Mouse (Mus musculus): ENCODE results near the gene Elp1. TPM values are rescaled to one million over a fixed set of nuclear protein-coding genes. Genes with fewer than 3 reads are reported as not detected.

Gene Elp1
- polyA plus RNA-seq, 1 experiment = 17.3 TPM

DNA sequence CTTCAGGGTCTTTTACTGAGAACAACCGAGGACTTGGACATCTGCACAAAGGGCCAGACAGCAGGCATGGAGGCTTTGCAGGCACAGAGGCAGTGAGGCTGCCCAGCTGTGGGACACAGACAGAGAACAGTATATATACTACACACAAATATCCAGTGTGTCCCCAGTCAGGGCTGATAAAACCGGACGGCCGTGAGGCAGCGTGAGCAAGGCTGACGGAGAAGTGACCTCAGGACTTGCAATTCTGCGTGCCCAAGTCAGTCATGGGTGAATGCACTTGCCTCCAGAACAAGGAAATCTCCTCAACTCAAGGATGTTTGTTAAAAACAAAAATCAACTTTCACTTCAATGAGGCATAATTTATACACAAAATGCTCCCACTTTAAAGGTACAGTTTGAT is 29.9 kb upstream of the Elp1 start:
- Histone ChIP-seq H3K4me1 (ENCODE audit: control insufficient read depth, insufficient read depth, low read length) (peaks cover 2% of the 10 kb centered on the region; the same call in 1 of the 2 replicates), H3K4me3 (ENCODE audit: insufficient read depth, low read length) (no peak overlapping the region), H3K27ac (ENCODE audit: insufficient read depth, low read depth, low read length) (no peak overlapping the region)
- TF ChIP-seq POLR2A (IDR thresholded peaks at IDR 0.05; ENCODE audit: borderline replicate concordance, low read depth, low read length) (no peak), CTCF (IDR thresholded peaks at IDR 0.05; ENCODE audit: low read depth, low read length) (no peak)

DNA sequence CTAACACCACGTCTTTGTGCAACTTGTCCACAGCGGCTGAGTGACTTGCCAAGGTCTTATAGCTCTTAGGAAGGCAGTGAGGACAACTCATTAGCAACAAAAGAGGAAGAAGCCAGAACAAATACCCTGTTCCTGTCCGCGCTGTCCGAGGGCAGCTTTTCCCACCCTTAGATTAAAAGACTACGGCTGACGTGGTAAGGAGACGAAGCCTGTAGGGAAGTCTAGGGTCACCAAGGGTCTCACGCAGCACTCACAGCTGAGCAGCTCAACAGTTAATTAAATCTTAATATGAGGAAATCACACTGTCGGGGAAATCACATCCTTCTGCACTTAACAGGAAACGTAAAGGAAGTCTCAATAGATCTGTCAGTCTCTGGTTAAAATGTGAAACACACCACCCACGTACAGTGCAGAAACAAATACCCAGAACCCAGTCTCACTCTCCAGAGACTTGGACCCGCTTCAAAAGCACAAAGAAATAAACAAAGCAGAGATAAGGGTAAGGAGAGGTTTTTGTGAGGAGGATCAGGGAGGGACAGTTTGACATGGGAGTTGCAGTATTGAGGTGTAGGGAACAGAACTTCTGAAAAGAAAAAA is 29.0 kb upstream of the Elp1 start:
- H3K27ac ChIP-seq (ENCODE audit: insufficient read depth, low read depth, low read length) = no peak overlapping the region
- H3K4me3 ChIP-seq (ENCODE audit: insufficient read depth, low read length) = no peak overlapping the region
- TF ChIP-seq CTCF (IDR thresholded peaks at IDR 0.05; ENCODE audit: low read depth, low read length) (no peak), POLR2A (IDR thresholded peaks at IDR 0.05; ENCODE audit: borderline replicate concordance, low read depth, low read length) (no peak)
- H3K4me1 ChIP-seq (ENCODE audit: control insufficient read depth, insufficient read depth, low read length) = peaks cover 2% of the 10 kb centered on the region; the same call in 1 of the 2 replicates

DNA sequence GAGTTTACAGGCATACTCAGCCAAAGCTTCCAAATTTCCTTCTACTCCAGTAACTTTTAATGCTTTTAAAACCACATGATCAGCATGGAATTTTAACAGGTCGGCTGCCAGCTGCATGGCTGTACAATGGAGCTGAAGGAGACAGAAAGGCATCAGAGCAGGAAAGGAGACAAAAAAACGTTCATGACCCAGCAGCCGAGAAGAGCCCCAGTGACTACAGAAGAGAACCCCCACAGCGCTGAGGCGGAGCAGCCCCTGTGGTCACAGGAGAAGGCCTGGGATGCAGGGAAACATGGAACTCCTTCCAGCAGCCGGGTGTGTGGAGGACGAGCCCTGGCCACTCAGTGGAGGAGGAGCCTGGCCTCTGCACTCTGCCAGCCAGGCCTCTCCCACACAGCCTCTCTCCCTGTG is 27.4 kb upstream of the Elp1 start:
- H3K4me1 ChIP-seq (ENCODE audit: control insufficient read depth, insufficient read depth, low read length) = peaks cover 2% of the 10 kb centered on the region; the same call in 1 of the 2 replicates
- TF ChIP-seq POLR2A (IDR thresholded peaks at IDR 0.05; ENCODE audit: borderline replicate concordance, low read depth, low read length) = no peak
- no peak for TF ChIP-seq CTCF (IDR thresholded peaks at IDR 0.05; ENCODE audit: low read depth, low read length)

DNA sequence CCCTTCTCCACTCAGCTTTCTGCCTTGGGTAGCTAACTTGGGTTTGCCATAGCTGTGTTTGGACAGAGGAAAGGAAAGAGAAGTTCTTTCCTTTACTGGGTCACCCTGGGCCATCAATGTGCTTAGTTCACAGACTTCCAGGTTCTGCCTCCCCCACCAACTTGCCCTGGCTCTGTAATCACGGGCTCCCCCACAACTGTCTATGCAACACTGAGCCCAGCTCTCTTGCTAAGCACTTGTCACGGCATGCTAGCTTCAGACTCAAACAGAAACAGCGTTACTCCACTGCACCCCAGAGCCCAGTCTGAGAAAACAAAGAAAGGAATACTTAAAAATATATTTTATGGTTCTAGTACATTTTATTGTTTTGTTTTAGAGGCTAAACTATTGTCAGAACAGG is 26.8 kb upstream of the Elp1 start:
- Histone ChIP-seq H3K4me1 (ENCODE audit: control insufficient read depth, insufficient read depth, low read length) (peaks cover 2% of the 10 kb centered on the region; the same call in 1 of the 2 replicates), H3K27ac (ENCODE audit: insufficient read depth, low read depth, low read length) (no peak overlapping the region)

More for the DNA sequence above, 27.4 kb upstream of the Elp1 start:
- Histone ChIP-seq H3K4me3 (ENCODE audit: insufficient read depth, low read length) (no peak overlapping the region), H3K27ac (ENCODE audit: insufficient read depth, low read depth, low read length) (no peak overlapping the region)

DNA sequence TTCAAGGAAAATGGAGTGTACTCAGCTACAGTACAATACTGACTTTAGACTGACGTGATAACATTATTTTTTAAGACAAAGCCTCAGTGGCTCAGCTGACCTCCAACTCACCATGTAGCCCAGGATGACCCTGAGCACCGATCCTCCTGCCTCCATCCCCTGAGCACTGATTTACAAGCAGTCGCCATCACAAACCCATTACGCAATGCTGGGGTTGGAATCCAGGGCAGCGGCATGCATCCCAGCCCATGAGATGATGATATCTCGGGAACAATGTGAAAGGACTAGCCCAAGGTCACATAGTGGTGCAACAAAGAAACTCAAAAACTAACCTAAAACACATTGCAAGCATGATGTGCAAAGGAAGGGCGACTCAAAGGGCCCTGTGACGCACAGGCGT is 22.1 kb upstream of the Elp1 start:
- Histone ChIP-seq H3K4me3 (ENCODE audit: insufficient read depth, low read length) (no peak overlapping the region), H3K4me1 (ENCODE audit: control insufficient read depth, insufficient read depth, low read length) (no peaks in the 10 kb centered on the region), H3K27ac (ENCODE audit: insufficient read depth, low read depth, low read length) (no peak overlapping the region)
- TF ChIP-seq CTCF (IDR thresholded peaks at IDR 0.05; ENCODE audit: low read depth, low read length) = no peak
- no peak for TF ChIP-seq POLR2A (IDR thresholded peaks at IDR 0.05; ENCODE audit: borderline replicate concordance, low read depth, low read length)

More for the DNA sequence above, 26.8 kb upstream of the Elp1 start:
- no peak overlapping the region for H3K4me3 ChIP-seq (ENCODE audit: insufficient read depth, low read length)
- TF ChIP-seq POLR2A (IDR thresholded peaks at IDR 0.05; ENCODE audit: borderline replicate concordance, low read depth, low read length) (no peak), CTCF (IDR thresholded peaks at IDR 0.05; ENCODE audit: low read depth, low read length) (no peak)

DNA sequence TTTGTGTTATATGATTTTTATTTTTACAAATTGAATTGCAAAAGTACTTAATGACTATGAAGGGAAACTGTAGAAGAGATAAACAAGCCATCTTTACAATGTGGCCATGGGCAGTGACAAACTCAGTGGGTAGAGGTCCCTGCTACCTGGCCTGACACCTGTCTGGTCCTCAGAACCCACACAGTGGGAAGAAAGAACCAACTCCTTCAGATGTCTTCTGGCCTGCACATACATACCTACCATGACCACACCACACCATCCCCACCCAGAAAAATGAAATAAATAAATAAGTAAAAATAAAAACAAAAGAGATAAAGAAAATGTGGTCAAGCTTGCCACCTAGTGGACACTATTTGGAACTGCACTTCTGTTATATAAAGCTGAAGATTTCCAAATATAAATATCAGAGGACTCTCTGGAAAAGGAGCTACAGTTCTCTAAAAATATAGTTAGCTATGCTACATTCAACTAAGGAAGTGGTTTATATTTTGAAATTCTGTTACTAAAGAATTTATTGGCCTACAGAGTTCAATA is 18.0 kb upstream of the Elp1 start:
- no peaks in the 10 kb centered on the region for H3K4me1 ChIP-seq (ENCODE audit: control insufficient read depth, insufficient read depth, low read length)
- no peak overlapping the region for H3K27ac ChIP-seq (ENCODE audit: insufficient read depth, low read depth, low read length)
- no peak overlapping the region for H3K4me3 ChIP-seq (ENCODE audit: insufficient read depth, low read length)
- TF ChIP-seq CTCF (IDR thresholded peaks at IDR 0.05; ENCODE audit: low read depth, low read length) = 0 out of 2 replicates have a peak, but pooled peaks have one; percentile 20
- no peak for TF ChIP-seq POLR2A (IDR thresholded peaks at IDR 0.05; ENCODE audit: borderline replicate concordance, low read depth, low read length)

DNA sequence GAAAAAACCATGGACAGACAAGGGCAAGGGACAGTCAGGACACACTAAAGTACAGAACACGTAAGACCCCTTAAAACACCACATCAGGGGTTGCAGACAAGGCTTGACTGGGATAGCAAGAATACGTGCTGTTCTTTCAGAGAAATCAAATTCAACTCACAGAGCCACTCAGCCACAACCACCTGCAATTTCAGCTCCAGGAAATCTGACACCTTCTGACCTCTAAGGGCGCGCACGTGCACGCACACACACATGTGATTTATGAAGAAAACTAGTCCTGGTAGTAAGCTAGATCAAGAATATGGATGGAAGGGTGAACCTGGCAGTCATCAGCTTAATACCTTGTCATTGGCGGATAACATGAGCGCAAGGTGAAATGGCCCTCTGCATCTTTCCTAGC is 13.0 kb upstream of the Elp1 start:
- H3K4me1 ChIP-seq (ENCODE audit: control insufficient read depth, insufficient read depth, low read length) = no peaks in the 10 kb centered on the region
- no peak for TF ChIP-seq CTCF (IDR thresholded peaks at IDR 0.05; ENCODE audit: low read depth, low read length)
- no peak for TF ChIP-seq POLR2A (IDR thresholded peaks at IDR 0.05; ENCODE audit: borderline replicate concordance, low read depth, low read length)
- no peak overlapping the region for H3K4me3 ChIP-seq (ENCODE audit: insufficient read depth, low read length)
- no peak overlapping the region for H3K27ac ChIP-seq (ENCODE audit: insufficient read depth, low read depth, low read length)

DNA sequence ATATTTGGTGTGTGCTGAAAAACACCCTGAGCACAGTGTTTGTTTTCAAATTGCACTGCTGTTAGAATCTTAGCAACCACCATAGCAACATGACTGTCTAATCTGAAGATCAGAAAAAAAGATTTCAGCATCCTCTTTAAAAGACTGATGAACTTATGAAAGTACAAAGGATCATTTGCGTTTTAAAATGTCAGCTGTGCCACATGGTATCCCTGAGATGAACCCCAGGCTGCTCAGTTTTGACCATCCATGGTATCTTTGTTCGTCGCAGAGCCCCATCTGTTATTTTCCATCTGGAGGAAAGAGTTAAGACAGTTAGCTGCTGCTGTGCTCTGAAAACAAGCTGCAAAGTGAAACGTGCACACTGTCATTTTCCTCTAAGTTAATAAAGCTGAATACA is 10.0 kb upstream of the Elp1 start:
- TF ChIP-seq POLR2A (IDR thresholded peaks at IDR 0.05; ENCODE audit: borderline replicate concordance, low read depth, low read length) (no peak), CTCF (IDR thresholded peaks at IDR 0.05; ENCODE audit: low read depth, low read length) (no peak)
- Histone ChIP-seq H3K4me1 (ENCODE audit: control insufficient read depth, insufficient read depth, low read length) (no peaks in the 10 kb centered on the region), H3K27ac (ENCODE audit: insufficient read depth, low read depth, low read length) (no peak overlapping the region), H3K4me3 (ENCODE audit: insufficient read depth, low read length) (no peak overlapping the region)

DNA sequence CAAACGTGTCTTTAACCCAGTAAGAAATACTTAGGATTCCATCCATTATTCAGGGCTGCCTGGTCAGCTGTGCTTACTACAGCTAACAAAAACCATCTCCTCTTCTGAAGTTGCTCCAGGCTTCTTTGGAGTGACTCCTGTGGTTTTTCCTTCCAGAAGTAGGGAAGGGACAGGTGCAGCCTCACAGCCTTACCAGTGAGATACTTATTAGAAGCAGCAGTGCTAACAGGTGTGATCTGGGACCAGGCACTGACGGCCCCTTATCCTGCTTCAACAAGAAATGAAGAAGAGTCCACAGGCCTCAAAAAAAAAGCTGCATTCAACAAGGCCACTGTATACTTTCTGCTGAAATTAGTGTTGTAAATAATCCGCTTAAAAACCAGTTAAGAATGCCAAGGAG is 9.5 kb upstream of the Elp1 start:
- TF ChIP-seq POLR2A (IDR thresholded peaks at IDR 0.05; ENCODE audit: borderline replicate concordance, low read depth, low read length) (no peak), CTCF (IDR thresholded peaks at IDR 0.05; ENCODE audit: low read depth, low read length) (no peak)
- no peaks in the 10 kb centered on the region for H3K4me1 ChIP-seq (ENCODE audit: control insufficient read depth, insufficient read depth, low read length)

DNA sequence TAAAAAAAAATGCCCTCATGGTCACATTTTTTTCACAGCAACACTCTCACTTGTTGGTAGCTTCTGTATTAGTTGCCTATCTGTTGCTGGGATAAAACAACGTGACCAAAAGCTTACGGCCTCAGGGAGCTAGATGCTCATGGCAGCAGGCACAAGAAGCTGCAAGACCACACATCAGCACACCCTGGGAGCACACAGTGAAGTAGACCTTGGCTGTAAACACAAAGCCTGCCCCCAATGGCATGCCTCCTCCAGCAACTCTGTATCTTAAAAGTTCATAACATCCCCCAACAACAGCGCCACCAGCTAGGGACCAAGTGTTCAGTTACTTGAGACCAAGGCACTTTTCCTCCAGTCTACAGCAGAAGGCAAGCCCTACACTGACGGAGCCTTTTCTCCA is 6.9 kb upstream of the Elp1 start:
- TF ChIP-seq POLR2A (IDR thresholded peaks at IDR 0.05; ENCODE audit: borderline replicate concordance, low read depth, low read length) = no peak
- no peak for TF ChIP-seq CTCF (IDR thresholded peaks at IDR 0.05; ENCODE audit: low read depth, low read length)
- H3K4me1 ChIP-seq (ENCODE audit: control insufficient read depth, insufficient read depth, low read length) = no peaks in the 10 kb centered on the region

More for the DNA sequence above, 9.5 kb upstream of the Elp1 start:
- no peak overlapping the region for H3K27ac ChIP-seq (ENCODE audit: insufficient read depth, low read depth, low read length)
- H3K4me3 ChIP-seq (ENCODE audit: insufficient read depth, low read length) = no peak overlapping the region

More for the DNA sequence above, 6.9 kb upstream of the Elp1 start:
- no peak overlapping the region for H3K27ac ChIP-seq (ENCODE audit: insufficient read depth, low read depth, low read length)
- no peak overlapping the region for H3K4me3 ChIP-seq (ENCODE audit: insufficient read depth, low read length)
